Mouse (Mus musculus): ENCODE results near the gene Crcp.

DNA sequence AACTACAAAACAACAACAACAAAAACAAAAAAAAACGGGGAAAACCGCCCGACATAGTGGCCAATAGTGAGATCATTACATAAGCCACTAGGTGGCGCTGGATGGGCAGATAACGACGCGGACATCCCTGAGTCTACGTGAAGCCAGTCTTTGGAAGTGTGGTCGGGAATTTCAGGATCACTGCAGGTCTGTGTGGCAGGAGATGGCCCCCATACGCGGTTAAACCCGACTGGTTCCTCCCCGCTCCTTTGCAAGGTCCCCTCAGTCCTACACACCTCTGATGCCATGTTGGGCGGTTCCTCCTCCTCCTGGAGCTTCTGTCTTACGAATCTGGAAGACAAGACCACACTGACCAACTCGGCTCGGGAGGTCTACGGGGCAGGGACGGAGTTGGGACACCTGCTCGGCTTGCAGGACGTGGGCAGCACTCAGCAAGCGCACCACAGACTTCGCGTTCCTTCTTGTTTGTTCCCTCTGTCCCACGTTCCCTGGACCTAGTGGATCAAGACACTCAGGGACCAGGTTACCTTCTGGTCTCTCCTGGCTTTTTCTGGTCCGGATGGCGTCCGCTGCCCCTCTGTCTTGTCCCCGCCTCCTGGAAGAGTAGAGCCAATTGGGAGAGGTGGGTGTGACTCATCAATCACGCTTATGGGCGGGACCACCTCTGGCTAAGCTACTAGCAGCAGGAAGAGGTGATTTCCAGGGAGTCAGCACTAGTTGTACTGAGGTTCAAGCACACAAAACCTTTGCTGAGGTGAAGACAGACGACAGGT lies 5.1 kb upstream of the Crcp start:
- TF ChIP-seq CTCF (IDR thresholded peaks at IDR 0.05; ENCODE audit: low read depth), result peak; percentile 94
- TF ChIP-seq EP300 (IDR thresholded peaks at IDR 0.05; ENCODE audit: low read depth), result 0 out of 2 replicates have a peak, but pooled peaks have one; percentile 23

Measured in liver, postnatal 0 days (tissue).